Mouse (Mus musculus): ENCODE measurements at regions not wholly inside any gene's neighbourhood (a gene's known extent, or its start where the extent isn't known, plus 50 kb on each side); places are given as distances from the start of the nearest gene placed in this dataset.

DNA sequence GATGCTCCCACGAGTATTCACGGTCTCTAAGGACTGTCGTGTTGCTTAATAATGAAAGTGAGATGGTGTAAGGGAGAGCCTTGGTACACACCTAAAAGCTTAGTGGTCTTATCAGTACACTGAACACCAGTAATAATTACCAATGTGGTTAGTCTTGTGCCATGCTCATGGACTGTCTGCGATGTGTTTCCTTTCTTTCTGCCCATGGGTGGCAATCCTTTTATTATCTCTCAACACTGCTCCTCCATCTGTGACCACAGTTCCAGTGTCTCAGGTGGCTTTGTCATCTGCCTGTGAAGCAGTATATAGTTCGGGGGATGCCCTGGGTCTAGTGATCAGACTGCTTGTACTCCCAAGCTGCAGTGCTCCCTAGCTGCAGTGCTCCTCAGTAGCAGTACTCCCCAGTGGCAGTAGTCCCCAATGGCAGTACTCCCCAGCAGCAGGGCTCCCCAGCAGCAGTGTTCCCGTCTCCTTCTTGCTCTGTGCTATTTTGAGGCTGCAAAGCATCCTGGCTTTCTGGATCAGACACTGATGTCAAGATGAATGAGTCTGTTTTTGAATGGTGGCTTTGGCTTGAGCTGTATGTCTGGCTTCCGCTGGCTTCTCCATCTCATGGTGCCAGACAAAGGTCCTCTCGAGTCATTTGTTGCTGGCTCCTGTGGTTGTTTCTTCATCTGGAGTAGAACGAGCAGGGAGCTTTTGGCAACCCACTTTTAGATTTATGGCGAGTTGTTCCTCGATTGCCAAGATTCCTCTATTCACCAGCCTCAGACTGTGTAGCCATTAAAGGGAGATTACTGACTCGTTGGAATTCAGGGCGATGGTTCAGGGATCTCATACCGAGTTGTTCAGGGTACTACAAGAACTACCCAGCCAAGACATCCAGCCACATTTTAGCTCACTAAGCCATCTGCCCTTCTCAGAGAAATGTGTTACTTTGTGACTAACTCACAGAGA is 88.4 kb upstream of the Plxnc1 start:
- peak; percentile 18 for DNase-seq

DNA sequence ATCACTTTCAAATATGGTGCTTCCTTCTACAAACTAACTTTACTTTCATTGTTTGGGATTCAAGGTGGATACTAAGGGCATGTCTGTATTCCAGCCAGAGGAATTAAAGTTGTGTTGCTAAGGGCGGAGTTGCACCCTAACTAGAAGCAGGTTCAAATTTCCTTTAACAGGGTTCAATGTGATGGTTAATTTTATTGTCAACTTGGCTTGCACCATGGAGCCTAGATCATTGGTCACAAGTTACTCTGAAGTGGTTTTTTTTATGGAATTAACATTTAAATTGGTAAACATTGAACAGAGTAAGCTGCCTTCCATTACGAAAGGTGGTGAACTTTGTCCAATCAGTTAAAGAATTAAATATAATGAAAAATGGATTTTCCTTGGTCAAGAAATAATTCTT is 86.7 kb upstream of the Plxnc1 start:
- no peak for DNase-seq

DNA sequence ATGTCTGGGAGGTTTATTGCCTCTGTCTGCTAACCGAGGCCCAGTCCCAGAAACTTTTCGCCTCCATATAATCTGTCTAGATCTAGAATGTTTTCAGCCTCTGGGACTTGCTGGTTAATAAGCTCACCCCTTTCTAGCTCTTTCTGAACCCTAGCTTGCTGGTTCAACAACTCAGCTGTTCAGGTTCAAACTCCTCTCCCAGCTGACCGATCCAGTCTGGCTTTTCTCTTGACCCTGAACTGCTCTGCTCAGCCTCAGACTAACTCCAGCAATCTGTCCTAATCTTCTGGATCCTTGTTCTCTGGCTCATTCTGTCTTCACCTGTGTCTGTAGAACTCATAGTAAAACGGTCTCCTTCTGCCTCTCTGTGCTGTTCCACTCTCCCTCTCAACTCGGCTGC is 86.2 kb upstream of the Plxnc1 start:
- DNase-seq = no peak

- no peak for DNase-seq
Measured at GRCm38 (mm10) chr10:95029554-95029953, 84.9 kb upstream of the Plxnc1 start.

GRCm38 (mm10) chr10:95025569-95026327 is 81.1 kb upstream of the Plxnc1 start:
- DNase-seq = no peak

DNA sequence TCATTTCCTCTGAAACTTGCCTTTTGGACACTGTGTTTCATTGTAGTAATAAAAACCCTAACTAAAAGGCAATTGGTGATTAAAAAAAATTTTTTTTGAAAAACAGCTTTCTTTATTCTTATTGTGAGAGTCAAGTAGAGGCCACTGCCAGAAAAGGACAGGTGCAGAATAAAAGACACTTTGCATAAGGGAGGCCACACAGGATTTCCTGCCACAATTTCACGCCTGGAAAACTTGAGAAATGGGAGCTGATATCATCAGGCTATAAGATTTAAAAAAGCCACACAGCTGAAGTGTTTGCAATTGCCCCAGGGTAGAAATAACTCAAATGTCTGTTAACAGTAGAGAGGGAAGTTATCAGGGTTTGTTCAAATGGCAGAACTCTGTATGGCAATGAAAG is 76.6 kb upstream of the Plxnc1 start:
- DNase-seq = no peak

DNA sequence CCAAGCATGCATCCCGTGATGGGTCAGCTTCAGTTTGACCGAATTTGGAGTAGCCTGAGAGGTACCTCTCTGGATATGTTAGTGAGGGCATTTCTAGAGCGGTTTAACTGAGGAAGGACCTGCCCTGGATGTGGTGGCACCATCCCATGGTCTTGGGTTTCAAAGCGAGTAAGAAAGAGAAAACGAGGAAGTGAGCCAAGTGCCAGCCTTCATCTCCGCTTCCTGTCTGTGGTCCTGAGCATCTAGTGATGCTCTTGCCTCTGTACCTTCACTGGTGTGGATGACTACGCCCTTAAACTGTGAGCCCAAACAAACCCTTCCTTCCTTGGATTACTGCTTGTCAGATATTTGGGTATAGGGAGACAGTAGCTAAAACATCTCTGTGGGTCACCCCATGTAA is 72.3 kb upstream of the Plxnc1 start:
- no peak for DNase-seq

DNA sequence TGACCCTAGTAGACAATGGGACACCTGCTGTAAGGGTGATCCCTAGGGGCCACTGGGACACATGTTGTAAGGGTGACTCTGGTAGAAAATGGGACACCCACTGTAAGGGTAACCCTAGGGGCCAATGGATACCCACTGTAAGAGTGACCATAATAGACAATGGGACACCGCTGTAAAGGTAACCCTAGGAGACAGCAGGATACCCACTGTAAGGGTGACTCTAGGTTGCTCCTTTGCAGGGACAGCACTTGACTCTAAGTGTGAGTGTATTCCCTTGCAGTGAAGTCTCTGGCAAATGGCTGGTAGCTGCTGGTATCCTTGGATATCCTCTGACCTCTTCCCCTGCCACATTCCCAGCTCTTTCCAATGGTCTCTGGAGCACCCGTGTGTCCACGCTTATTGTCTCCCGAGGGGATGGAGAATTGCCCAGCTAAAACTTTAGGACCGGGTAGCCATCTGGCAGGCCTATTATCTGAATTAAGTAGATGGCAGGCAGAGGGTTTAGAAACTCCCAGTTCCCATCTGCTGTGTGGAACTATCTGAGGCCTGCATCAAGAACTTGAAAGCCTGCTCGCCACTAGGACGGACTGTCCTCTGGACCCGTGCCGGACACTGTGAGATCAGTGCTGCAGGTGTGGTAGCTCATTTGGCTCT is 70.8 kb upstream of the Plxnc1 start:
- no peak for DNase-seq

GRCm38 (mm10) chr10:95013946-95014345 is 69.3 kb upstream of the Plxnc1 start:
- peak; percentile 62 for DNase-seq

- DNase-seq = no peak
Measured at GRCm38 (mm10) chr10:95013213-95013915, 68.7 kb upstream of the Plxnc1 start.

GRCm38 (mm10) chr10:95010333-95010732 is 65.7 kb upstream of the Plxnc1 start:
- DNase-seq = no peak

- no peak for DNase-seq
Measured at GRCm38 (mm10) chr10:95009081-95009480, 64.4 kb upstream of the Plxnc1 start.

DNA sequence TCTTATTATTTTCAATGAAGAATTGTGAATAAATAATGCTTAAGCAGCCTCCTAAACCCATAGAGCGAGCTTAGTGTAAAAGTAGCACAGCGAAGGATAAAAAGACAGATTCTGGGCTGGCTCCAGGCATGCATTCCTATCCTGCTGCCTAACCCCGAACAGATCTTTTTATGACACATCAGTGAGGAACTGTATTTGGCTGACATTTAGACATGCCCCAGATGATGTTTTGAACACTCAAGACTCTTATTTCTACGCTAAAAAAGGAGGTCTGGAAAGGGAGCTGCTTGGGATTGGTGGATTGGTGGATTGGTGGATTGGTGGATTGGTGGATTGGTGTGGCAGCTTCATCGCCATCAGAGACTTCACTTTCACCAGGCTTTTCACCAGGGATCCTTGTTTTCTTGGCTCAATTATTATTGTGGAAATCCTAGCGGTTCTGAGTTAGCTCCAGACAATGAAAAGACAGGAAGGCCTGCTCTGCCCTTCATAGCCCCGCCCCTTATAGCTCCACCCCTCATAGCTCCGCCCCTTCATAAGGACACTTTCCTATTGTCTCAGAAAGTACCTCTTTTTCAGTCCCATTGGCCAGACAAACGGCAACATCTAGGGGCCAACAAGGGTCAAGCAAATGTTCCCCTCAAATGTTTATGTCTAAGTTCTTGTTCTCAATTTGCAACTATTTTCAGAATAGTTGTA is 59.6 kb upstream of the Plxnc1 start:
- DNase-seq = peak; percentile 36

DNA sequence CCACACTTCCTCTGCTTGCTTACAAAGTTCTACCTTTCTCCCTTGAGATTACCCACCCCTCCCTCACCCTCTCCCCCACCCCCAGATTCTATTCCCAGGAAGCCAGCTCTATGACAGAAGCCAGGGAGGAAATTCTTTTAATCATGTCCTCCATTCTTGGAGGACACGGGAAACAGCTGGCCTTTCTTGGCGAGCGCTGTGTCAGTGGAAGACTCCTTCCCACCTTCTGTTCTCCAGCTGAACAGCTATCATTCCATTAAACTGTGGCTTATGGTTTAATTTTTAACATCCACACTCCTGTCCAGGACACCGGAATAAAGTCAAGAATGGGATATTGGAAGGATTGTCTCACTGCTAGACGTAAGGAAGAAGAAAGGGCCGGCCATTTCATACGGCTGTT is 59.0 kb upstream of the Plxnc1 start:
- DNase-seq = peak; percentile 34

DNA sequence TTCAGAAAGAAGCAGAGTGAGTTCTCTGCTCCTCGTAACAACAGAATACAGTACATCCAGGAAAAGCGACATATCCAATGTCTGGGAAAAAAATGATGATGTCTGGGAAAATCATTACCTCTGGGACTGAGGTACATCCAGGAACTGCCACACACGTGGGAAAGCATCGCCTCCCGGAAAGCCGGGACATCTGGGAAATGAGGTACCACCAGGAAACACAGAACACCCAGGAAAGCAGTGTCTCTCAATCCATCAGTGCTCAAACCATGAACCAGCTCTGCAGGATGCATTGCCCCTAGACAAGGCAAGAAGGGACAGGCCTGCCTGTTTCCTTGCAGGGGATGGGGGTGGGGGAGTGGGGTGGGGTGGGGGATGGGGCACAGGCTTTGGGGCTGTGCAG is 57.0 kb upstream of the Plxnc1 start:
- DNase-seq = no peak

GRCm38 (mm10) chr10:94999716-95000115 is 55.1 kb upstream of the Plxnc1 start:
- DNase-seq = no peak
